Mouse (Mus musculus): Measurements from ENCODE around the gene Setd4.

The Setd4 gene

GRCm38 (mm10) chr16:93592711-93593110 is 11.2 kb downstream of the Setd4 start:
- DNase-seq (ENCODE audit: extremely low read depth, low read depth, low spot score), result no peak

- DNase-seq (ENCODE audit: extremely low read depth, low read depth, low spot score), result no peak
Measured at GRCm38 (mm10) chr16:93591450-93592430, 12.1 kb downstream of the Setd4 start.

GRCm38 (mm10) chr16:93590915-93591314 is 12.9 kb downstream of the Setd4 start:
- no peak for DNase-seq (ENCODE audit: extremely low read depth, low read depth, low spot score)

- DNase-seq (ENCODE audit: extremely low read depth, low read depth, low spot score), result no peak
Measured at GRCm38 (mm10) chr16:93588281-93588680, 15.6 kb downstream of the Setd4 start.

- DNase-seq (ENCODE audit: extremely low read depth, low read depth, low spot score), result no peak
Measured at GRCm38 (mm10) chr16:93586382-93586781, 17.5 kb downstream of the Setd4 start.

GRCm38 (mm10) chr16:93585703-93586205 is 18.1 kb downstream of the Setd4 start:
- no peak for DNase-seq (ENCODE audit: extremely low read depth, low read depth, low spot score)

GRCm38 (mm10) chr16:93584976-93585702 is 18.7 kb downstream of the Setd4 start:
- no peak for DNase-seq (ENCODE audit: extremely low read depth, low read depth, low spot score)

GRCm38 (mm10) chr16:93581125-93581524 is 22.7 kb downstream of the Setd4 start:
- no peak for DNase-seq (ENCODE audit: extremely low read depth, low read depth, low spot score)

GRCm38 (mm10) chr16:93578346-93579005 is 25.4 kb downstream of the Setd4 start:
- DNase-seq (ENCODE audit: extremely low read depth, low read depth, low spot score), result no peak

GRCm38 (mm10) chr16:93576412-93577082 is 27.3 kb downstream of the Setd4 start:
- no peak for DNase-seq (ENCODE audit: extremely low read depth, low read depth, low spot score)

- peak; percentile 81 for DNase-seq (ENCODE audit: extremely low read depth, low read depth, low spot score)
Measured at GRCm38 (mm10) chr16:93575574-93575973, 28.3 kb downstream of the Setd4 start.

GRCm38 (mm10) chr16:93574521-93575191 is 29.2 kb downstream of the Setd4 start:
- no peak for DNase-seq (ENCODE audit: extremely low read depth, low read depth, low spot score)

GRCm38 (mm10) chr16:93573434-93573833 is 30.4 kb downstream of the Setd4 start:
- no peak for DNase-seq (ENCODE audit: extremely low read depth, low read depth, low spot score)

GRCm38 (mm10) chr16:93572383-93572782 is 31.5 kb downstream of the Setd4 start:
- DNase-seq (ENCODE audit: extremely low read depth, low read depth, low spot score), result no peak

GRCm38 (mm10) chr16:93558499-93558898 is 45.4 kb downstream of the Setd4 start:
- no peak for DNase-seq (ENCODE audit: extremely low read depth, low read depth, low spot score)

- no peak for DNase-seq (ENCODE audit: extremely low read depth, low read depth, low spot score)
Measured at GRCm38 (mm10) chr16:93557646-93558045, 46.2 kb downstream of the Setd4 start.

- no peak for DNase-seq (ENCODE audit: extremely low read depth, low read depth, low spot score)
Measured at GRCm38 (mm10) chr16:93552686-93553513, 51.0 kb downstream of the Setd4 start.

- no peak for DNase-seq (ENCODE audit: extremely low read depth, low read depth, low spot score)
Measured at GRCm38 (mm10) chr16:93549287-93549686, 54.6 kb downstream of the Setd4 start.

- DNase-seq (ENCODE audit: extremely low read depth, low read depth, low spot score), result no peak
Measured at GRCm38 (mm10) chr16:93548045-93548444, 55.8 kb downstream of the Setd4 start.

All from fat pad, adult 2 months (tissue).